Mouse (Mus musculus): Measurements from ENCODE around the gene Engase.

GRCm38 (mm10) chr11:118528761-118529160 lies 52.1 kb downstream of the Engase start:
- TF ChIP-seq CTCF (IDR thresholded peaks at IDR 0.05; ENCODE audit: low read depth, low read length), result no peak
- TF ChIP-seq POLR2A (IDR thresholded peaks at IDR 0.05; ENCODE audit: borderline replicate concordance, low read depth, low read length), result no peak

Measured in bone marrow macrophage, adult 2 months (primary cell).